Comparison of ENCODE assay signal across 8 mouse cellular contexts in genomic region chr8:120494903-120495302, GRCm38 (mm10).
A peak's percentile ranks its signal among the peaks of the same experiment; 100 is the strongest.
DNase-seq lines count a peak whose midpoint lies in the region; ATAC-seq lines count a peak whose summit lies in the region.

No protein-coding gene starts in this region.

- no peaks in the 10 kb centered on the region for H3K9me3 ChIP-seq in forebrain, embryonic 13.5 days (replicated peaks)

- peak overlapping the region; percentile 17 for H3K4me3 ChIP-seq in forebrain, embryonic 13.5 days

- intact Hi-C loops in heart, postnatal 14 days (cut with DNase I): no loop called here

- H3K4me1 ChIP-seq in forebrain, embryonic 13.5 days: peaks cover 99% of the 10 kb centered on the region

- WGBS in forebrain, embryonic 13.5 days: 51% methylated on average over 15 of the region's 15 CpGs

- no peak for ATAC-seq in forebrain, embryonic 13.5 days

- peak; percentile 75 for DNase-seq in 3T3-L1 (ENCODE audit: low read depth, low spot score)
- peak; percentile 83 to 92 for DNase-seq in adrenal gland, adult (ENCODE audit: inconsistent age in 2 of 2, low spot score in 1 of 2)
- peak; percentile 83 to 87 for DNase-seq in heart, postnatal 14 days
- peak; percentile 96 to 98 for DNase-seq in kidney, postnatal 36 days
- peak; percentile 88 to 93 for DNase-seq in lung, postnatal 4 days
- DNase-seq in urinary bladder, adult 2 months (ENCODE audit: low spot score): peak; percentile 72
- no peak for DNase-seq in thymus, adult 18-20 months

- H3K27me3 ChIP-seq in forebrain, embryonic 13.5 days: no peaks in the 10 kb centered on the region

- H3K36me3 ChIP-seq in forebrain, embryonic 13.5 days (ENCODE audit: poor library complexity, severe bottlenecking): no peaks in the 10 kb centered on the region

- peak overlapping the region; percentile 94 for H3K4me2 ChIP-seq in forebrain, embryonic 13.5 days

- peak overlapping the region; percentile 44 for H3K27ac ChIP-seq in forebrain, embryonic 13.5 days

- H3K9ac ChIP-seq in forebrain, embryonic 13.5 days: peak overlapping the region; percentile 27

Comparison
In these comparisons a context has a peak if more than half of its experiments do, and no peak if none do; other contexts are left out.
1. DNase-seq: peak in 3T3-L1 (single experiment), adrenal gland, adult (2 of 2), heart, postnatal 14 days (2 of 2), kidney, postnatal 36 days (2 of 2), lung, postnatal 4 days (2 of 2) and urinary bladder, adult 2 months (single experiment); none in thymus, adult 18-20 months (0 of 2).